In the genomic region with DNA sequence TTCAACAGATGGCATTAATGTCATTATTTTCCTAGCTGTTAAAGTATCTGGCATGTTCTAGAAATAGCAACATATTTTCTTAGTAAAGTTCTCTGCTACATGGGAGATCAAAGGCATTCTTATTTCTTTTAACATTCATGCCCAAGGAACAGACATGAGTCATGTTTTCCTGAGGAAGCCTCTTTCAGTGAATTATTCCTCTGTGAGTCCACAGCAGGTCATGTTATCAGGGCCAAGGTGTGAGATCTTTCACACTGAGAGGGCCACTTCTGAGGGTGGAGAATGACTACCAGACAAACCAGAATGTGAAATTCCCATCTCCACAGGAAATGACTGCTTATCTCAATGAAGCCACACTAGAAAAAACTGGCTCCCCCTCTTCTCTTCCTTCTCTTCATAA, we compare ENCODE assay signal across 25 mouse cellular contexts.
"Had no signal": no experiment of that assay in that cellular context is flagged by ENCODE, and none has a peak within 500 bp of the region (broad histone marks: within the 10 kb centered on the region; RNA-seq: fewer than 3 reads in every experiment).

No protein-coding gene starts in this region.

- H3K4me2 ChIP-seq: heart, embryonic 12.5 days; hindbrain, embryonic 12.5 days; hindbrain, embryonic 14.5 days; intestine, embryonic 15.5 days; limb, embryonic 12.5 days; liver, embryonic 11.5 days; liver, embryonic 13.5 days had no signal

- H3K9me3 ChIP-seq: heart, embryonic 10.5 days; heart, embryonic 12.5 days; hindbrain, embryonic 10.5 days; hindbrain, embryonic 12.5 days; intestine, embryonic 15.5 days; limb, embryonic 10.5 days; limb, embryonic 12.5 days; liver, embryonic 13.5 days had no signal

- H3K27ac ChIP-seq: heart, embryonic 10.5 days; hindbrain, embryonic 10.5 days; hindbrain, embryonic 12.5 days; hindbrain, embryonic 14.5 days; intestine, embryonic 15.5 days; left cerebral cortex, adult 2 months; limb, embryonic 10.5 days; limb, embryonic 12.5 days; liver, embryonic 13.5 days had no signal

- H3K36me3 ChIP-seq: heart, embryonic 10.5 days; heart, embryonic 12.5 days; hindbrain, embryonic 10.5 days; hindbrain, embryonic 12.5 days; intestine, embryonic 15.5 days; limb, embryonic 10.5 days; limb, embryonic 12.5 days; liver, embryonic 13.5 days had no signal

- H3K4me3 ChIP-seq: heart, embryonic 10.5 days; heart, embryonic 12.5 days; hindbrain, embryonic 10.5 days; hindbrain, embryonic 12.5 days; intestine, embryonic 15.5 days; left cerebral cortex, adult 2 months; limb, embryonic 10.5 days; limb, embryonic 12.5 days; liver, embryonic 13.5 days had no signal

- H3K4me1 ChIP-seq: heart, embryonic 10.5 days; hindbrain, embryonic 10.5 days; hindbrain, embryonic 12.5 days; intestine, embryonic 15.5 days; limb, embryonic 10.5 days; limb, embryonic 12.5 days; liver, embryonic 13.5 days had no signal

- H3K9ac ChIP-seq: heart, embryonic 12.5 days; hindbrain, embryonic 12.5 days; hindbrain, embryonic 14.5 days; intestine, embryonic 15.5 days; limb, embryonic 12.5 days; liver, embryonic 13.5 days had no signal

- ATAC-seq: hindbrain, embryonic 16.5 days; inflammation-experienced regulatory T-cells, adult 6 months; intestine, embryonic 15.5 days; intestine, postnatal 0 days had no signal

- DNase-seq: gastrocnemius, postnatal 14 days; gastrocnemius, postnatal 36 days; heart, adult 18-20 months; heart, postnatal 10 days; heart, postnatal 4 days; kidney, adult 18-20 months; kidney, adult 8-10 months; kidney, postnatal 10 days; kidney, postnatal 25 days; kidney, postnatal 4 days; liver; liver, embryonic 13.5 days had no signal

- H3K27me3 ChIP-seq: heart, embryonic 12.5 days; hindbrain, embryonic 12.5 days; intestine, embryonic 15.5 days; limb, embryonic 12.5 days; liver, embryonic 13.5 days had no signal
